Mouse (Mus musculus) liver, embryonic 11.5 days (tissue): Measurements from ENCODE around the gene Srsf2. TPM values are rescaled to one million over a fixed set of nuclear protein-coding genes. Genes with fewer than 3 reads are reported as not detected.

ENCODE experiments used
- ATAC-seq: fragments of 200-750 bp; cut with Nextera tagmentation; replicated peaks from 2 replicates; pipeline ENCODE4 v1.8.0; 2017; ENCODE audit warnings: moderate number of reproducible peaks, mild to moderate bottlenecking, moderate TSS enrichment, moderate library complexity; ENCODE audit not compliant: low FRiP score
- DNase-seq: peaks from one replicate; pipeline ENCODE4 v3.0.0-alpha.2; 2017; ENCODE audit warnings: low spot score
- H3K27ac ChIP-seq: fragments of 300-500 bp; sonication (generic); 2 replicates; pipeline ENCODE4 v1.5.1; 2014; ENCODE audit warnings: mild to moderate bottlenecking, low read depth, low read length, control low read depth
- H3K27me3 ChIP-seq: fragments of 300-500 bp; sonication (generic); replicated peaks from 2 replicates; pipeline ENCODE4 v1.6.1; 2014; ENCODE audit warnings: low read length, mixed read lengths; ENCODE audit not compliant: control insufficient read depth, insufficient read depth
- H3K36me3 ChIP-seq: fragments of 300-500 bp; sonication (generic); 2 replicates; pipeline ENCODE4 v1.6.1; 2014; ENCODE audit warnings: mild to moderate bottlenecking, low read length, moderate library complexity, mixed read lengths; ENCODE audit not compliant: control insufficient read depth, insufficient read depth
- H3K4me1 ChIP-seq: fragments of 300-500 bp; sonication (generic); replicated peaks from 2 replicates; pipeline ENCODE4 v1.6.1; 2014; ENCODE audit warnings: low read length, mixed read lengths; ENCODE audit not compliant: control insufficient read depth, insufficient read depth
- H3K4me2 ChIP-seq: fragments of 300-500 bp; sonication (generic); 2 replicates; pipeline ENCODE4 v1.6.1; 2014; ENCODE audit warnings: mild to moderate bottlenecking, control low read depth, moderate library complexity
- H3K4me3 ChIP-seq: fragments of 300-500 bp; sonication (generic); 2 replicates; pipeline ENCODE4 v1.5.1; 2014; ENCODE audit warnings: low read depth, low read length, control low read depth
- H3K9ac ChIP-seq: fragments of 300-500 bp; sonication (generic); 2 replicates; pipeline ENCODE4 v1.6.1; 2014; ENCODE audit warnings: low read depth, low read length, control low read depth
- H3K9me3 ChIP-seq: fragments of 300-500 bp; sonication (generic); 2 replicates; pipeline ENCODE4 v1.6.1; 2016; ENCODE audit warnings: low read length, inconsistent platforms, mixed read lengths; ENCODE audit not compliant: control insufficient read depth
- WGBS: fragments of 180-500 bp; shearing (Covaris S2); extraction: QIAGEN DNeasy Blood & Tissue Kit; methylation state at CpG from one replicate; pipeline ENCODE4 v1.1.7; 2014; 5-methylcytosine and 5-hydroxymethylcytosine counted together
- polyA plus RNA-seq: library from polyadenylated mRNA; unstranded; fragments of >200 nt; fragmentation: Nextera tagmentation; extraction: Ambion mirVana; gene quantifications from 2 replicates; pipeline ENCODE4 v1.2.1, GENCODE M21; 2014

The Srsf2 gene
- polyA plus RNA-seq, 1 experiment from 2014 or later: 931 TPM

GRCm38 (mm10) chr11:116882446-116882845 lies 29.6 kb upstream of the Srsf2 start:
- 78% methylated on average over 10 of the region's 10 CpGs for WGBS

GRCm38 (mm10) chr11:116881440-116881839 lies 28.5 kb upstream of the Srsf2 start:
- Histone ChIP-seq H3K27ac (no peak overlapping the region), H3K9me3 (no peaks in the 10 kb centered on the region), H3K4me1 (peaks cover 3% of the 10 kb centered on the region; the same call in 1 of the 2 replicates), H3K9ac (no peak overlapping the region), H3K4me2 (no peak overlapping the region), H3K27me3 (no peaks in the 10 kb centered on the region; the same call in 1 of the 2 replicates), H3K4me3 (no peak overlapping the region), H3K36me3 (no peaks in the 10 kb centered on the region)
- ATAC-seq (no peak), DNase-seq (no peak)
- WGBS: 81% methylated on average over 5 of the region's 5 CpGs

More at GRCm38 (mm10) chr11:116882446-116882845, 29.6 kb upstream of the Srsf2 start:
- Histone ChIP-seq H3K4me1 (peaks cover 3% of the 10 kb centered on the region; the same call in 1 of the 2 replicates), H3K4me3 (no peak overlapping the region), H3K9ac (no peak overlapping the region), H3K27me3 (peaks cover 3% of the 10 kb centered on the region), H3K36me3 (no peaks in the 10 kb centered on the region), H3K4me2 (no peak overlapping the region), H3K27ac (no peak overlapping the region), H3K9me3 (no peaks in the 10 kb centered on the region)
- ATAC-seq: no peak
- no peak for DNase-seq

DNA sequence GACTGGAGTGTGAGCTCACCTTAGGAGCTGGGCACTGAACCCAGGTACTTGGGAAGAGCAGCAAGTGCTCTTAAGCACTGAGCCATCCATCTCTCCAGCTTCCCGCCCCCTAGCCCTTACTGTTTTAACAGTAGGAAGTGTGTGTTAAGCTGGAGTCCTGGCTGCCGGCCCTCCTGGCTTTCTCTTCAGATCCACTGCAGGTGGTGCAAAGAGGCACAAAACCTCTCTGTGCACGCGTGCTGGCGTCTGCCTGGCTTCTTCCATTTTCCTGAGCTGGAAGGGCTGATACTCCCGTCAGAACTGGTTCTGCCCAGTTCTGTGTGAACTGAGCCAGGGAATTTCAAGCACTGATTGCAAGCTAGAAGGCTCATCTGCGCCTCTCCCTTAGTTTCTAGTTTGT lies 27.9 kb upstream of the Srsf2 start:
- Histone ChIP-seq H3K4me1 (peaks cover 3% of the 10 kb centered on the region; the same call in 1 of the 2 replicates), H3K4me3 (no peak overlapping the region), H3K9me3 (no peaks in the 10 kb centered on the region), H3K27ac (no peak overlapping the region), H3K36me3 (no peaks in the 10 kb centered on the region), H3K27me3 (no peaks in the 10 kb centered on the region; the same call in 1 of the 2 replicates), H3K9ac (no peak overlapping the region), H3K4me2 (no peak overlapping the region)
- no peak for DNase-seq
- 75% methylated on average over 7 of the region's 7 CpGs for WGBS
- ATAC-seq: no peak

DNA sequence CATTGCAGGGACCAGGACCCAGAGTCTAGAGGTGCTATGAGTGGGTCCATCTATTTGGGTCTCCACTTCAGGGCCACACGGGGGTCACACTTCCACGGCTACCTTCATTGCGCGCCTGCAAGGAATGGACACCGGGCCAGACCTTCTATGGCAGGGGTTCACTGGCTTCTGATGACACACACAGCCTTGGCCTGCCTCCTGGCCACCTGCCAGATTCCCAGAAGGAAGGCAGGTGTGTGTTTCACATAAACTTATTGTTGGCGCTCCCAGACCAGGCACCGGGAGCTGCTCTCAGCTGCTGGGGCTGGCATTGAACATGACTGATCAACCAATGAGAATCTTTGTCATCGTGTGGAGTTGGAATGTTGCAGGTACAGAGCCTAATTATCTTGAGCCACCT lies 25.6 kb upstream of the Srsf2 start:
- 93% methylated on average over 8 of the region's 8 CpGs for WGBS
- H3K4me1 ChIP-seq: no peaks in the 10 kb centered on the region; the same call in 1 of the 2 replicates
- no peak for ATAC-seq
- H3K9me3 ChIP-seq: no peaks in the 10 kb centered on the region
- no peak overlapping the region for H3K9ac ChIP-seq
- H3K36me3 ChIP-seq: 0 out of 2 replicates have a peak, but pooled peaks cover 3% of the 10 kb centered on the region
- H3K27ac ChIP-seq: no peak overlapping the region
- H3K4me3 ChIP-seq: no peak overlapping the region
- no peak overlapping the region for H3K4me2 ChIP-seq
- no peak for DNase-seq
- no peaks in the 10 kb centered on the region for H3K27me3 ChIP-seq

DNA sequence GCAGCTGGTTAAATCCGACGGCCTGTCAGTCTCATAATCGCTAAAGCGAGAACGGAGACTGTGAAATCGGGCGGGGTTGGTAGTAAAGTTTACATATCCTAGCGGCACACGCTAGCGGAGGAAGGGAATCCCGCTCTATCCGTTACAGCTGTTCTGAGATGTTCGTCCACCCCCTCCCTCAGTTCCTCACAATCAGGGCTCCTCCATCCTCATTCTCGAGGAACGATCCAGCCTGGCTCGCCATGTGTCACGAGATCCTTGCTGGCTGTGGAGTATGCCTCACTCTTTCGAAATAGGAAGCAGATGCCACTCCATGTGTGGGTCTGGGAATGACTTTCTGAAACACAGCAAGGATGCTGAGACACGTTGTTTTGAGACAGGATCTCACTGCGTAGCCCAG lies 21.1 kb upstream of the Srsf2 start:
- H3K4me3 ChIP-seq: no peak overlapping the region
- DNase-seq: no peak
- H3K36me3 ChIP-seq: peaks cover 3% of the 10 kb centered on the region; the same call in 1 of the 2 replicates
- no peaks in the 10 kb centered on the region for H3K9me3 ChIP-seq
- H3K27me3 ChIP-seq: no peaks in the 10 kb centered on the region
- no peak overlapping the region for H3K9ac ChIP-seq
- no peak overlapping the region for H3K4me2 ChIP-seq
- 93% methylated on average over 20 of the region's 20 CpGs for WGBS
- H3K27ac ChIP-seq: no peak overlapping the region
- no peak for ATAC-seq
- no peaks in the 10 kb centered on the region for H3K4me1 ChIP-seq

GRCm38 (mm10) chr11:116871538-116871937 lies 18.6 kb upstream of the Srsf2 start:
- Histone ChIP-seq H3K36me3 (peaks cover 4% of the 10 kb centered on the region; the same call in 1 of the 2 replicates), H3K9me3 (no peaks in the 10 kb centered on the region), H3K9ac (no peak overlapping the region), H3K4me2 (no peak overlapping the region), H3K27ac (no peak overlapping the region), H3K4me1 (no peaks in the 10 kb centered on the region), H3K4me3 (no peak overlapping the region), H3K27me3 (no peaks in the 10 kb centered on the region)
- WGBS: 89% methylated on average over 9 of the region's 9 CpGs
- ATAC-seq (no peak), DNase-seq (no peak)

DNA sequence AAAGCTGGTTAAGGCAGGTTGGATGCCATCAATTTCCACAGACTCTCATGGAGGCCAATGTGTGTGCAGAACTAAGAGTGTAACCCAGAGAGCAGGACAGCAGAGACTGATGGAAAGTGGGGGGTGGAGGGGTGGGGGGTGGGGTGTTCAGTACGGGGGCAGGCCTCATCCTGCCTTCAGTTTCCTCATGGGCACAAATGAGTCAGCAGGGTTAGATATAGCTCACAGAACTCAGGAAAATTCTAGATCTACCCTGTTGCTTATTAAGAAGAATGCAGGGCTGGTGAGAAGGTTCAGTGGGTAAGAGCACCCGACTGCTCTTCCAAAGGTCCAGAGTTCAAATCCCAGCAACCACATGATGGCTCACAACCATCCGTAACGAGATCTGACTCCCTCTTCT lies 16.7 kb upstream of the Srsf2 start:
- Histone ChIP-seq H3K36me3 (peaks cover 8% of the 10 kb centered on the region; the same call in 1 of the 2 replicates), H3K4me1 (peaks cover under 1% of the 10 kb centered on the region; the same call in 1 of the 2 replicates), H3K9ac (no peak overlapping the region), H3K27ac (no peak overlapping the region), H3K4me3 (no peak overlapping the region), H3K4me2 (no peak overlapping the region), H3K9me3 (no peaks in the 10 kb centered on the region), H3K27me3 (no peaks in the 10 kb centered on the region)
- no peak for DNase-seq
- WGBS: 77% methylated on average over 4 of the region's 4 CpGs
- ATAC-seq: no peak

DNA sequence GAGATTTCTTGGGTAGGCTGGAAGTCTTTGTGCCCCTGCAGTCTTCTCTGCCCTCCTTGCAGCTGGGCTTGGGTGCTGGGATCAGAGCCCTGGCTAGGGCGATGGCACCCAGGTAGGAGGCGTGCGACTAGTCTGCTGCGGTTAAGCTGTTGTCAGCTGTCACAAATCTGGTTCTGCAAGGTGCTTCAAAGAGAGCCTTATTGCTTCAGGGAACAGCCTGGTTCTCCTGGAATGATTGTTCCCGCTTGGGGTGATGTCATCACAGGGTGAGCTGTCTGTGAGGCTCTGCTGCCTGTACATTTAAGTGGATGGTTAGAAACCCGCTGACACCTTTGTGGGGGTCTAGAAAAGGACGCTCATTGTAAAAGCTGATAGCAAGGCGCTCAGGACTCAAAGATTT lies 16.3 kb upstream of the Srsf2 start:
- no peak for DNase-seq
- Histone ChIP-seq H3K4me1 (peaks cover 4% of the 10 kb centered on the region), H3K4me3 (no peak overlapping the region), H3K4me2 (no peak overlapping the region), H3K9ac (no peak overlapping the region), H3K36me3 (peaks cover 8% of the 10 kb centered on the region; the same call in 1 of the 2 replicates), H3K27ac (no peak overlapping the region), H3K9me3 (no peaks in the 10 kb centered on the region), H3K27me3 (no peaks in the 10 kb centered on the region)
- ATAC-seq: no peak
- 91% methylated on average over 8 of the region's 8 CpGs for WGBS

GRCm38 (mm10) chr11:116868129-116868528 lies 15.2 kb upstream of the Srsf2 start:
- Histone ChIP-seq H3K9ac (no peak overlapping the region), H3K36me3 (peaks cover 5% of the 10 kb centered on the region; the same call in 1 of the 2 replicates), H3K4me3 (no peak overlapping the region), H3K27ac (no peak overlapping the region), H3K27me3 (no peaks in the 10 kb centered on the region), H3K4me2 (no peak overlapping the region), H3K4me1 (peaks cover 6% of the 10 kb centered on the region), H3K9me3 (no peaks in the 10 kb centered on the region)
- ATAC-seq (no peak), DNase-seq (no peak)
- WGBS: 72% methylated on average over 3 of the region's 3 CpGs
